ENCODE assay signal across 8 mouse cellular contexts in genomic region chr8:94012013-94012951, GRCm38 (mm10). TPM values are rescaled to one million over a fixed set of nuclear protein-coding genes. Genes with fewer than 3 reads are reported as not detected.
A peak's percentile ranks its signal among the peaks of the same experiment; 100 is the strongest.
DNase-seq lines count a peak whose midpoint lies in the region; ATAC-seq and TF ChIP-seq lines count a peak whose summit lies in the region.

Gene Amfr, minus strand, starts transcription at chr8:94012842.

- TF ChIP-seq CTCF in cerebellum, adult 2 months (IDR thresholded peaks at IDR 0.05; ENCODE audit: borderline replicate concordance, insufficient read depth, low read depth, low read length): no peak
- peak; percentile 10; the same call in 1 of the 2 replicates for TF ChIP-seq CTCF in forebrain, postnatal 0 days (IDR thresholded peaks at IDR 0.05; ENCODE audit: low read depth)

- no peaks in the 10 kb centered on the region for H3K36me3 ChIP-seq in forebrain, postnatal 0 days (ENCODE audit: insufficient read depth)

- peaks cover 12% of the 10 kb centered on the region for H3K4me1 ChIP-seq in cerebellum, adult 2 months (ENCODE audit: control insufficient read depth, insufficient read depth, low read length)
- peaks cover 13% of the 10 kb centered on the region; the same call in 1 of the 2 replicates for H3K4me1 ChIP-seq in forebrain, postnatal 0 days (ENCODE audit: insufficient read depth)

- peak; percentile 91 for DNase-seq in Muller cell, postnatal 12 days (ENCODE audit: inconsistent ontology term)
- peak; percentile 74 to 79 for DNase-seq in cerebellum, adult 2 months
- DNase-seq in forebrain, postnatal 0 days: peak; percentile 84
- DNase-seq in heart, postnatal 36 days: peak; percentile 68 to 81
- peak in 1 of 2 experiments; percentile 18 for DNase-seq in layer of hippocampus, adult 8-10 months (ENCODE audit: low spot score in 2 of 2)
- peak; percentile 67 for DNase-seq in lung, postnatal 10 days
- peak; percentile 48 for DNase-seq in ovary, postnatal 14 days (ENCODE audit: low spot score)
- peak; percentile 67 for DNase-seq in thymus, postnatal 25 days

- TF ChIP-seq POLR2A in cerebellum, adult 2 months (IDR thresholded peaks at IDR 0.05; ENCODE audit: borderline replicate concordance, insufficient read depth, low read length): no peak

- peak within 1 kb of the TSS; percentile 72 for H3K4me3 ChIP-seq in cerebellum, adult 2 months (replicated peaks; ENCODE audit: insufficient read depth, low read depth, low read length)
- peak within 1 kb of the TSS; percentile 93 for H3K4me3 ChIP-seq in forebrain, postnatal 0 days (ENCODE audit: low read depth, low read length)

- no peaks in the 10 kb centered on the region for H3K27me3 ChIP-seq in cerebellum, adult 2 months (ENCODE audit: control insufficient read depth, insufficient read depth, low read length)
- no peaks in the 10 kb centered on the region for H3K27me3 ChIP-seq in forebrain, postnatal 0 days (ENCODE audit: insufficient read depth, low read length)

- peak within 1 kb of the TSS; percentile 81 for H3K4me2 ChIP-seq in forebrain, postnatal 0 days (ENCODE audit: low read depth)

- H3K9ac ChIP-seq in forebrain, postnatal 0 days: peak within 1 kb of the TSS; percentile 96

- ATAC-seq in forebrain, postnatal 0 days: peak; percentile 97

- WGBS in cerebellum, adult 2 months: under 1% methylated on average over 82 of the region's 130 CpGs
- WGBS in forebrain, postnatal 0 days: under 1% methylated on average over 72 of the region's 130 CpGs

- peak within 1 kb of the TSS; percentile 72 for H3K27ac ChIP-seq in cerebellum, adult 2 months (ENCODE audit: insufficient read depth, low read length)
- H3K27ac ChIP-seq in forebrain, postnatal 0 days (ENCODE audit: low read depth, low read length): peak within 1 kb of the TSS; percentile 95

- H3K9me3 ChIP-seq in forebrain, postnatal 0 days (ENCODE audit: low read length): no peaks in the 10 kb centered on the region

- intact Hi-C loops in heart, postnatal 36 days (cut with DNase I): loop anchor here (1.0 to 5.0 kb wide), 3 partner anchors 25 to 200 kb away; partner anchors contain the start of genes Bbs2, Nudt21 and Ogfod1

RNA-seq across cellular contexts. Expression of gene Amfr, which starts in this region (rescaled TPM):
- 139 and 144 TPM in 2 replicates for polyA plus RNA-seq in cerebellum, adult 2 months (2012; rRNA removed)
- 163 and 217 TPM in 2 replicates for total RNA-seq in forebrain, postnatal 0 days (2014; rRNA removed)
- polyA plus RNA-seq in forebrain, postnatal 0 days (2015; fragmentation: Nextera tagmentation; extraction: Ambion mirVana): 82.8 and 90.2 TPM in 2 replicates
- 100 to 1,000 TPM; 124 to 131 TPM for total RNA-seq in heart, postnatal 36 days (2021)
- total RNA-seq in layer of hippocampus, adult 8-10 months (2022): 100 to 1,000 TPM; 126 to 136 (median 132) TPM
